Mouse (Mus musculus) heart, postnatal 10 days (tissue): ENCODE data around the gene Nek8. TPM values are rescaled to one million over a fixed set of nuclear protein-coding genes. Genes with fewer than 3 reads are reported as not detected.
A peak's percentile ranks its signal among the peaks of the same experiment; 100 is the strongest.

Source experiments
- DNase-seq, 2 experiments: peaks; one replicate each; pipeline ENCODE4 v3.0.0; 2021
- intact Hi-C: fragments of 180-260 bp; cut with DNase I; formaldehyde crosslinking; loops from one replicate; pipeline ENCODE4 v1.15.1; 2025
- total RNA-seq, 2 experiments: library from RNA; stranded (reverse); gene quantifications; 2 replicates each; pipeline ENCODE4 v1.2.3; 2021

Gene Nek8
- total RNA-seq, 2 experiments from 2014 or later: 4.5 to 5.4 TPM

- no peak for DNase-seq
- intact Hi-C loops: no loop called here
Observed at GRCm38 (mm10) chr11:78183884-78184514, 7.5 kb upstream of the Nek8 start.

GRCm38 (mm10) chr11:78182961-78183844, 6.7 kb upstream of the Nek8 start, which contains the start of gene Rpl23a:
Gene Rpl23a, minus strand, starts transcription at chr11:78183584.
- DNase-seq: peak; percentile 88 to 90
- intact Hi-C loops: no loop called here

GRCm38 (mm10) chr11:78182450-78182849, 6.0 kb upstream of the Nek8 start:
- no peak for DNase-seq
- intact Hi-C loops: no loop called here

GRCm38 (mm10) chr11:78181830-78182357, 5.4 kb upstream of the Nek8 start:
- intact Hi-C loops: no loop called here
- DNase-seq: no peak

GRCm38 (mm10) chr11:78180081-78180761, 3.7 kb upstream of the Nek8 start:
- intact Hi-C loops: no loop called here
- DNase-seq: no peak

GRCm38 (mm10) chr11:78179438-78179999, 3.0 kb upstream of the Nek8 start:
- intact Hi-C loops: loop anchor here (2.0 to 5.0 kb wide), 3 partner anchors 161 to 352 kb away; partner anchors contain the start of gene Phf12
- DNase-seq: no peak

GRCm38 (mm10) chr11:78178859-78179437, 2.5 kb upstream of the Nek8 start:
- DNase-seq: peak; percentile 76 to 79
- intact Hi-C loops: loop anchor here (2.0 to 5.0 kb wide), 3 partner anchors 160 to 352 kb away; partner anchors contain the start of gene Phf12

GRCm38 (mm10) chr11:78177903-78178858, 1.7 kb upstream of the Nek8 start:
- intact Hi-C loops: loop anchor here (1.0 to 5.0 kb wide), 5 partner anchors 19 to 351 kb away; partner anchors contain the start of gene Phf12
- peak; percentile 98 for DNase-seq

- intact Hi-C loops: loop anchor here (1.0 to 5.0 kb wide), 4 partner anchors 18 to 350 kb away; partner anchors contain the start of gene Phf12
- no peak for DNase-seq
Observed at GRCm38 (mm10) chr11:78177437-78177836, 962 bp upstream of the Nek8 start.

GRCm38 (mm10) chr11:78176905-78177331, 443 bp upstream of the Nek8 start:
- intact Hi-C loops: loop anchor here (1.0 to 5.0 kb wide), 4 partner anchors 18 to 350 kb away; partner anchors contain the start of gene Phf12
- peak in 1 of 2 experiments; percentile 43 for DNase-seq

- intact Hi-C loops: loop anchor here (5.0 kb wide), 2 partner anchors 194 to 349 kb away; partner anchors contain the start of gene Phf12
- no peak for DNase-seq
Observed at GRCm38 (mm10) chr11:78175771-78176401, 589 bp downstream of the Nek8 start.

- no peak for DNase-seq
- intact Hi-C loops: no loop called here
Observed at GRCm38 (mm10) chr11:78174506-78174905, 2.0 kb downstream of the Nek8 start.

GRCm38 (mm10) chr11:78172748-78173383, 3.6 kb downstream of the Nek8 start:
- no peak for DNase-seq
- intact Hi-C loops: no loop called here

GRCm38 (mm10) chr11:78172034-78172747, 4.3 kb downstream of the Nek8 start:
- intact Hi-C loops: no loop called here
- no peak for DNase-seq

GRCm38 (mm10) chr11:78171328-78171727, 5.1 kb downstream of the Nek8 start:
- intact Hi-C loops: no loop called here
- no peak for DNase-seq

GRCm38 (mm10) chr11:78170306-78170705, 6.2 kb downstream of the Nek8 start:
- intact Hi-C loops: no loop called here
- DNase-seq: no peak
